In the genomic region with DNA sequence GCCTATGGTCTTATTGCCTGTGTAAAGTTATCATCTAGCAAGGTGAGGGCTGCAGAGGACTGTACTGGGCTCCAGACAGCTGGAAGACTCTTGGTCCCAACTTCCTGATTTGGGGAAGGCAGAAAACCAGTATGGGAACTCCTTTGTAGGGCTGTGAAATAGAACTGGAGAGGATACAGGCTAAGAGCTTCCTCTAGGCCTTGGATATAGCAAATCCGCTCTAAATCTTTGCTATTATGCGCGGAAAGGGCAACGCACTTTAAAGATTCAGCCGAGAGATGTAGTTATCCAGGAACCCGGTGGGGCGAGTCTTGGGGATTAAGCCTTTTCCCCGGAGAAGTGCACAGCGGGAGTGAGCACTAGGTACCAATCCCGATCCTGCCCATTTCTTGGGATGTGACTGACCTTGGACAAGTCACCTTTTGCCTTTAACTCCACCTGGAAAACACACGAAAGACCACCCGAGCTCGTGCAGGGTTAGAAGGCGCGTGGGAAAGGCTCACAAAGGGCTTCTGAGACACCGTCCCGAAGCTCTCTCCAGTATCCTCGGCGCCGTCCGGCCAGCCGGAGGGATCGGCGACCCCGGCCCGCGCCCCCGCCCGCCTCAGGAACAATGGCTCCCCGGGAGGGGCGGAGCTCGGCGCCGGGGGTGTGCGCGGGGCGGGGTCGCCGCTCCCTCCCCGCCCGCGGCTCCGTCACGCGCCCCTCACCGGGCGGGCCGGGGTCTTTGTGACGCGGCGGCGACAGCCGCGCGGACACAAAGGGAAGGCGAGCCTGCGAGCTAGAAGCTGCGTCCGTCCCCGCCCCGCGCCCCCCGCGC, we compare ENCODE assay signal across 9 mouse cellular contexts. TPM values are rescaled to one million over a fixed set of nuclear protein-coding genes. Genes with fewer than 3 reads are reported as not detected.
DNase-seq lines count a peak whose midpoint lies in the region; ATAC-seq lines count a peak whose summit lies in the region.
"Had no signal": no experiment of that assay in that cellular context is flagged by ENCODE, and none has a peak within 500 bp of the region (broad histone marks: within the 10 kb centered on the region; RNA-seq: fewer than 3 reads in every experiment).

Tmeff1 (plus strand) TSS at position 754 of the 820 bp plus-strand sequence.

- DNase-seq in thymus, postnatal 4 days: peak; percentile 24
- DNase-seq in thymus, postnatal 0 days (ENCODE audit: low spot score): no peak
- DNase-seq in embryonic facial prominence, embryonic 11.5 days (ENCODE audit: low spot score): peak; percentile 85
- DNase-seq in heart, postnatal 4 days: peak; percentile 52
- DNase-seq in left cerebral cortex, adult 8-10 months (ENCODE audit: low spot score in 2 of 2): peak in 1 of 2 experiments; percentile 23
- DNase-seq in lung, postnatal 4 days: peak; percentile 41 to 69
- no peak for DNase-seq in natural killer cell, adult 2 months (ENCODE audit: low spot score in 2 of 2)

- no peaks in the 10 kb centered on the region for H3K27me3 ChIP-seq in embryonic facial prominence, embryonic 11.5 days (ENCODE audit: control insufficient read depth, insufficient read depth, low read length)
- H3K27me3 ChIP-seq in stomach, embryonic 16.5 days (ENCODE audit: control insufficient read depth, insufficient read depth, low read length): no peaks in the 10 kb centered on the region

- H3K4me3 ChIP-seq in embryonic facial prominence, embryonic 11.5 days (ENCODE audit: low read depth, low read length): peak within 1 kb of the TSS; percentile 94
- peak within 1 kb of the TSS; percentile 91 for H3K4me3 ChIP-seq in stomach, embryonic 16.5 days (replicated peaks; ENCODE audit: low read length)

- WGBS in embryonic facial prominence, embryonic 11.5 days: under 1% methylated on average over 40 of the region's 64 CpGs
- WGBS in stomach, embryonic 16.5 days: 1% methylated on average over 61 of the region's 64 CpGs

- peak within 1 kb of the TSS; percentile 95 for H3K27ac ChIP-seq in embryonic facial prominence, embryonic 11.5 days (replicated peaks; ENCODE audit: low read depth, low read length)
- H3K27ac ChIP-seq in stomach, embryonic 16.5 days (ENCODE audit: low read length): peak within 1 kb of the TSS; percentile 86

- ATAC-seq in embryonic facial prominence, embryonic 11.5 days (replicated peaks; ENCODE audit: insufficient number of reproducible peaks, low FRiP score, low TSS enrichment, low read depth): peak; percentile 83
- ATAC-seq in stomach, embryonic 16.5 days (ENCODE audit: insufficient read depth, low FRiP score): peak; percentile 76

- no peaks in the 10 kb centered on the region for H3K4me1 ChIP-seq in embryonic facial prominence, embryonic 11.5 days (ENCODE audit: control insufficient read depth, insufficient read depth, low read length)
- peaks cover 19% of the 10 kb centered on the region for H3K4me1 ChIP-seq in stomach, embryonic 16.5 days (ENCODE audit: control insufficient read depth, insufficient read depth, low read length)

- no peaks in the 10 kb centered on the region for H3K9me3 ChIP-seq in embryonic facial prominence, embryonic 11.5 days (replicated peaks; ENCODE audit: control insufficient read depth, low read length)
- H3K9me3 ChIP-seq in stomach, embryonic 16.5 days (replicated peaks; ENCODE audit: control insufficient read depth, low read length): no peaks in the 10 kb centered on the region; the same call in 1 of the 2 replicates

- no peaks in the 10 kb centered on the region for H3K36me3 ChIP-seq in embryonic facial prominence, embryonic 11.5 days (replicated peaks; ENCODE audit: control insufficient read depth, insufficient read depth, low read depth, low read length)
- H3K36me3 ChIP-seq in stomach, embryonic 16.5 days (ENCODE audit: control insufficient read depth, insufficient read depth, low read length): no peaks in the 10 kb centered on the region

- peak within 1 kb of the TSS; percentile 81 for H3K4me2 ChIP-seq in embryonic facial prominence, embryonic 11.5 days (ENCODE audit: low read depth, low read length)
- H3K4me2 ChIP-seq in stomach, embryonic 16.5 days (ENCODE audit: low read depth, low read length): peak within 1 kb of the TSS; percentile 74

- H3K9ac ChIP-seq in embryonic facial prominence, embryonic 11.5 days (replicated peaks; ENCODE audit: low read length): peak within 1 kb of the TSS; percentile 99
- H3K9ac ChIP-seq in stomach, embryonic 16.5 days (ENCODE audit: low read length): peak within 1 kb of the TSS; percentile 96

RNA-seq across cellular contexts. Expression of gene Tmeff1, which starts in this region (rescaled TPM):
- 4.0 and 4.5 TPM in 2 replicates for polyA plus RNA-seq in thymus, postnatal 0 days (2015; fragmentation: Nextera tagmentation; extraction: Ambion mirVana)
- polyA plus RNA-seq in embryonic facial prominence, embryonic 11.5 days (2014; fragmentation: Nextera tagmentation; extraction: Ambion mirVana): 147 and 161 TPM in 2 replicates
- 10 to 100 TPM; 26.0 to 28.9 TPM for total RNA-seq in heart, postnatal 4 days (2021)
- total RNA-seq in left cerebral cortex, adult 8-10 months (2022): 100 to 1,000 TPM; 116 to 134 (median 123) TPM
- 7.0 and 7.9 TPM in 2 replicates for polyA plus RNA-seq in stomach, embryonic 16.5 days (2015; fragmentation: Nextera tagmentation; extraction: Ambion mirVana)
- total RNA-seq: common myeloid progenitor, adult 5-6 weeks had no signal

Comparison
In these comparisons a context has a peak if more than half of its experiments do, and no peak if none do; other contexts are left out.
1. RNA of gene Tmeff1 (polyA plus RNA-seq): 147 to 161 TPM in embryonic facial prominence, embryonic 11.5 days; 7.0 to 7.9 TPM in stomach, embryonic 16.5 days and 4.0 to 4.5 TPM in thymus, postnatal 0 days; every median in the first group is over 10 times any median in the second.
2. DNase-seq: peak in thymus, postnatal 4 days (single experiment), embryonic facial prominence, embryonic 11.5 days (single experiment), heart, postnatal 4 days (single experiment) and lung, postnatal 4 days (2 of 2); none in thymus, postnatal 0 days (single experiment) and natural killer cell, adult 2 months (0 of 2).